Mouse (Mus musculus) kidney, embryonic 16.5 days (tissue): ENCODE measurements at regions not wholly inside any gene's neighbourhood (a gene's known extent, or its start where the extent isn't known, plus 50 kb on each side); places are given as distances from the start of the nearest gene placed in this dataset.
A peak's percentile ranks its signal among the peaks of the same experiment; 100 is the strongest.

Experiments used
- ATAC-seq: fragments of 200-750 bp; cut with Nextera tagmentation; 2 replicates; pipeline ENCODE4 v1.8.0; 2017; ENCODE audit warnings: moderate TSS enrichment; ENCODE audit not compliant: low FRiP score, low TSS enrichment
- H3K27ac ChIP-seq: fragments of 300-500 bp; sonication (generic); 2 replicates; pipeline ENCODE4 v1.5.1; 2014; ENCODE audit warnings: low read length
- H3K27me3 ChIP-seq: fragments of 300-500 bp; sonication (generic); 2 replicates; pipeline ENCODE4 v1.6.1; 2014; ENCODE audit warnings: low read length, control low read depth, mixed read lengths; ENCODE audit not compliant: insufficient read depth
- H3K36me3 ChIP-seq: fragments of 300-500 bp; sonication (generic); 2 replicates; pipeline ENCODE4 v1.6.1; 2014; ENCODE audit warnings: low read length, control low read depth, mixed read lengths; ENCODE audit not compliant: insufficient read depth
- H3K4me1 ChIP-seq: fragments of 300-500 bp; sonication (generic); 2 replicates; pipeline ENCODE4 v1.6.1; 2014; ENCODE audit warnings: low read length, control low read depth, mixed read lengths; ENCODE audit not compliant: insufficient read depth
- H3K4me2 ChIP-seq: fragments of 300-500 bp; sonication (generic); replicated peaks from 2 replicates; pipeline ENCODE4 v1.6.1; 2014; ENCODE audit warnings: low read depth, low read length
- H3K4me3 ChIP-seq: fragments of 300-500 bp; sonication (generic); 2 replicates; pipeline ENCODE4 v1.5.1; 2014; ENCODE audit warnings: mild to moderate bottlenecking, low read length
- H3K9ac ChIP-seq: fragments of 300-500 bp; sonication (generic); replicated peaks from 2 replicates; pipeline ENCODE4 v1.6.1; 2014; ENCODE audit warnings: low read length
- H3K9me3 ChIP-seq: fragments of 300-500 bp; sonication (generic); 2 replicates; pipeline ENCODE4 v1.6.1; 2016; ENCODE audit warnings: low read length, control low read depth
- WGBS: fragments of 180-500 bp; shearing (Covaris S2); extraction: QIAGEN DNeasy Blood & Tissue Kit; methylation state at CpG from one replicate; pipeline ENCODE4 v1.1.7; 2014; 5-methylcytosine and 5-hydroxymethylcytosine counted together

- H3K27me3 ChIP-seq, result no peaks in the 10 kb centered on the region
- no peak overlapping the region for H3K9ac ChIP-seq
- H3K4me3 ChIP-seq, result no peak overlapping the region
- H3K4me2 ChIP-seq, result no peak overlapping the region
- 65% methylated on average over 3 of the region's 3 CpGs for WGBS
- no peak overlapping the region for H3K27ac ChIP-seq
- no peaks in the 10 kb centered on the region for H3K4me1 ChIP-seq
- no peak for ATAC-seq
- H3K36me3 ChIP-seq, result no peaks in the 10 kb centered on the region
- H3K9me3 ChIP-seq, result no peaks in the 10 kb centered on the region
These were observed 1114.5 kb downstream of the Gsdmc2 start for GRCm38 (mm10) chr15:62730524-62730923.

DNA sequence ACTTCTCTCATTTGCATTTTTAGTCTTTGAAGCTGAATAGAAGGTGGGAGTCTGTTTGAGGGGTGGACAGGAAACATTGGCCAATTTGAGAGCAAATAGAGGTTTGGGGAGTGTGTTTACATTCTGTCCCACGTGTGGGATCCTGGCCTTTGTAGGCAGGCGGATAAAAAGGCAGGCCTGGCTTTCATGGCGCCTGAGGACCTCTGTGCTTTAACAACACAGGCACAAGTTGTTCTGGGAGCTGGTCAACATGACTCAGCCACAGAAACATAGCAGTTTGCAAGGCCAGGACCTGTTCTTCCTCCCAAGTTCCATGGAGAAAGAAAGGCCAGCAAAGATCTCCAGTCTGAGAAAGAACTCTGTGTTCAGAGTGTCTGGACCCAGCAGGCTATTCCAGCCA is 1130.7 kb downstream of the Gsdmc2 start:
- H3K36me3 ChIP-seq, result no peaks in the 10 kb centered on the region
- no peak overlapping the region for H3K27ac ChIP-seq
- no peak for ATAC-seq
- 19% methylated on average over 3 of the region's 3 CpGs for WGBS
- H3K4me1 ChIP-seq, result no peaks in the 10 kb centered on the region
- H3K9ac ChIP-seq, result no peak overlapping the region
- no peak overlapping the region for H3K4me2 ChIP-seq
- H3K9me3 ChIP-seq, result no peaks in the 10 kb centered on the region
- H3K27me3 ChIP-seq, result no peaks in the 10 kb centered on the region
- H3K4me3 ChIP-seq, result no peak overlapping the region

DNA sequence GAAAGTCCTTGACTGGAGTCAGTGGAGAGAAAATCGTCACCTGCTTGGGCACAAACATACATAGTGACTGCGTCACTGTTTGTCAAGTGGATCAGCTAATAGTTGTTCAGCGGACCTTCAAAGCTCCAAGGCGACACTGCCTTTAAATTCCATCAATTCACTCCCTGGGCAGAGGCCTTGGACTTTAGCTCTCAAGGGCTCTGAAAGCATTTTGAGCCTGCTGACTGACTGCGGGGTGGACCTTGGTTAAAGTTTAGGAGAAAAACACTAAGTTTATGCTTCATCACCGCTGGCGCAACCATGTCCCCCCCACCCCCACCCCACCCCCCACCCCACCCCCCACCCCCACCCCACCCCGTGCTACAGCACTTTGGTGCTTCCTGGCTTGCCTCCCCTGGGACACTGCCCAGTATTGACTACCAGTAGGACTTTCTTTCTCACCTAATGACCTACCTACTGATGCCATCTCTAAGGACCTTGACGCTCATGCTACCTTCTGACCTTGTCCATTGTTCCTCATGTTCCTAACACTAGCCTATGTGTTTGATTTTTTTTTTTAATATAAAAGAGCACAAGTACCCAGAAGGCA is 1132.3 kb downstream of the Gsdmc2 start:
- Histone ChIP-seq H3K9me3 (no peaks in the 10 kb centered on the region), H3K27ac (peak overlapping the region; percentile 67; the same call in 1 of the 2 replicates), H3K4me1 (no peaks in the 10 kb centered on the region), H3K9ac (no peak overlapping the region), H3K36me3 (no peaks in the 10 kb centered on the region), H3K4me2 (no peak overlapping the region), H3K27me3 (no peaks in the 10 kb centered on the region), H3K4me3 (no peak overlapping the region)
- WGBS, result 72% methylated on average over 8 of the region's 9 CpGs
- ATAC-seq, result peak; percentile 79

DNA sequence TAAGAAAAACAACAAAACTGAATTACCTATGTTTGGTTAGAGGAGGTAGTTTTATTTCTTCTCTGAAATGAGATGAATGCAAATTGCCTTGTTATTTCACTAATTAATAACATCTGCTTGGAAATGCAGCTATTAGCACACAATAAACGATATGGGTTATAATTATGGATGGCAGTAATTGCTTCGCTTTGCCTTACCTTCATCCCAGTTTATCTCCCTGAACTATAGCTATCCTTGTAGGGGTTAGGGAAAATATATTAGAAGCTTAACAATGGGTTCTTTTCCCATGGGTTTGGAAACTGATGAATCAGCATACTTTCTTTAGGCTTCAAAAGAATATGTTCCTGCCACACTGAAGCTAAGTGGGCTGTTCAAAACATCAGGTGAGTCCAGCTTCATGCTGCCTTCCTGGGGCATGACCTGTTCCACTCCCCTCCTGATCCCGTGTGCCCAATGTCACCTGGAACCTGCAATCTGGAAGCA is 1132.9 kb downstream of the Gsdmc2 start:
- no peak overlapping the region for H3K4me2 ChIP-seq
- H3K4me3 ChIP-seq, result no peak overlapping the region
- no peak overlapping the region for H3K9ac ChIP-seq
- no peaks in the 10 kb centered on the region for H3K9me3 ChIP-seq
- ATAC-seq, result no peak
- peak overlapping the region; percentile 67; the same call in 1 of the 2 replicates for H3K27ac ChIP-seq
- 78% methylated on average over 3 of the region's 3 CpGs for WGBS
- H3K4me1 ChIP-seq, result no peaks in the 10 kb centered on the region
- no peaks in the 10 kb centered on the region for H3K27me3 ChIP-seq
- H3K36me3 ChIP-seq, result no peaks in the 10 kb centered on the region

DNA sequence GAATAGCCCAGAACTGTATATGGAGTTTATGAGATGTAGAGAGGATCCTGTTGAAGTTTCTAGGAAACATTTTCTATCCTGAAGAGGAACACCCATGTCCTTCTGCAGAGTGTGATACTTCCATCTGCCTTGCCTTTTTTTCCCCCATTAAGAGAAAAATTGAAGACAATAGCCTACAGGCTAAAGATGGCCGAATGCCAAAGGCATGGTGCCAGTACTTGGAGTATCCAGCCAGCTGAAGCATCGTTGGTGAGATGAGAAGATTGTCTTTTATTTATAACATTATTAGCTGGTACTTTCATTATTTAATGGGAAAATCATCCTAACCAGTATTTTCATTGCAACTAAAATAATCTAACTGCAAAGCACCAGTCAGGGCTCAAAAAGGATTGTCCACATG is 1135.4 kb downstream of the Gsdmc2 start:
- WGBS, result 85% methylated on average over 2 of the region's 2 CpGs
- H3K27me3 ChIP-seq, result no peaks in the 10 kb centered on the region
- no peaks in the 10 kb centered on the region for H3K9me3 ChIP-seq
- no peak overlapping the region for H3K9ac ChIP-seq
- no peak overlapping the region for H3K4me3 ChIP-seq
- H3K4me2 ChIP-seq, result no peak overlapping the region
- H3K4me1 ChIP-seq, result no peaks in the 10 kb centered on the region
- H3K36me3 ChIP-seq, result no peaks in the 10 kb centered on the region
- H3K27ac ChIP-seq, result no peak overlapping the region
- ATAC-seq, result no peak

DNA sequence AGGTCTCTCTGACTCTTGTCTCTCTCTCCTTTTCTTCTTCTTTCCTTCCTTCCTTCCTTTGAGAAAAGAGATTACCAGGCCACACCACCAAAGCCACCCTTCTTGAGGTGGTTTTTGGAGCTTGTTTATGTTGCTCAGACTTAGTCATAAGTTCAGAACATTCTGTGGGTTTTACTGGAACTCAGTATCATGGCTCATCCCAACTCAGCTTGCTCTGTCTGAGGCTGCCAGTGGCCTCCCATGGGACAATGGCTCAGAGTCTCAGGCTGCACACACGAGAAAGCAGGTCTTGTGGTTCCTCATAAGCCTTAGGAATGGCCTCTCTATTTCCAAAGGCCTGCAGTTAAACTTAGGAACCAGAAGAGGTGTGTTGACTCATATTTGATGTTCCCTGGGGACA is 1146.4 kb downstream of the Gsdmc2 start:
- no peaks in the 10 kb centered on the region for H3K36me3 ChIP-seq
- no peak overlapping the region for H3K9ac ChIP-seq
- 59% methylated on average over 1 of the region's 1 CpGs for WGBS
- H3K4me1 ChIP-seq, result no peaks in the 10 kb centered on the region
- H3K27me3 ChIP-seq, result no peaks in the 10 kb centered on the region
- no peak overlapping the region for H3K27ac ChIP-seq
- H3K9me3 ChIP-seq, result no peaks in the 10 kb centered on the region
- H3K4me3 ChIP-seq, result no peak overlapping the region
- ATAC-seq, result no peak
- no peak overlapping the region for H3K4me2 ChIP-seq

DNA sequence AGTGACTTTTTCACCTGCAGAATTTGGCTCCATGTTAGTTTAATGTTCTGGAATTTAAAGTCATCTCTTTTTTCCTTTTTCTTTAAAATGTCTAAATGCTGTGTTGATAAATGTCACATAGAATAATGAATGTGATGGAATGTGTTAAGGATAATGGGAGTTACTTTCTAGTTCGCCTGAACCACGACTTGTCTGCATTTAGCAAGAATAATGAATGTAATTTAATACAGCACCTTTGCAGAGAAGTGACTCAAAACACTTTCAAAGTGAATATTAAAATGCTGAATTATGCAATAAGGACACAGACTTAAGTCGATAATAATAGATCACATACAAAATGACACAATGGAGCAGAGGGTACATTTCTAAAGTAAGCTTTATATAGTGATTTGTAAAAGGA is 1150.2 kb downstream of the Gsdmc2 start:
- WGBS, result 38% methylated on average over 3 of the region's 3 CpGs
- no peaks in the 10 kb centered on the region for H3K27me3 ChIP-seq
- H3K36me3 ChIP-seq, result no peaks in the 10 kb centered on the region
- H3K9ac ChIP-seq, result no peak overlapping the region
- H3K4me2 ChIP-seq, result no peak overlapping the region
- no peaks in the 10 kb centered on the region for H3K4me1 ChIP-seq
- ATAC-seq, result no peak
- H3K9me3 ChIP-seq, result no peaks in the 10 kb centered on the region
- H3K27ac ChIP-seq, result no peak overlapping the region
- no peak overlapping the region for H3K4me3 ChIP-seq

DNA sequence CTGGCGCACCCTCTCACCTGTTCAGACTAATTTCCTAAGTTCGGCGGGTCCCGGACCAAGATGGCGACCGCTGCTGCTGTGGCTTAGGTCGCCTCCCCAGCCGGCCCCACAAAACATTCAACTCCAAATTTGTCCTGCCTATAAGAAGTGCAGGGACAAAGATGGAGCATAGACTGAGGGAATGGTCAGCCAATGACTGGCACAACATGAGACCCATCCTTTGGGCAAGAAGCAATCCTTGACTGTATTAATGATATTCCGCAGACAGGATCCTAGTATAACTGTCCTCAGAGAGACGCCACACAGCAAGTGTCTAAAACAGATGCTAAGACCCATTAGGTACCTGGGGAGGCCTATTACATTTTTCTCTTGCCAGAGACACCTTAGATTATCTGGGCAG is 1151.3 kb downstream of the Gsdmc2 start:
- Histone ChIP-seq H3K9ac (no peak overlapping the region), H3K27me3 (no peaks in the 10 kb centered on the region), H3K4me1 (no peaks in the 10 kb centered on the region), H3K4me2 (no peak overlapping the region), H3K27ac (no peak overlapping the region), H3K9me3 (no peaks in the 10 kb centered on the region), H3K4me3 (no peak overlapping the region), H3K36me3 (no peaks in the 10 kb centered on the region)
- 96% methylated on average over 9 of the region's 10 CpGs for WGBS
- no peak for ATAC-seq

GRCm38 (mm10) chr15:62673410-62673809 is 1171.6 kb downstream of the Gsdmc2 start:
- Histone ChIP-seq H3K4me2 (no peak overlapping the region), H3K27me3 (no peaks in the 10 kb centered on the region), H3K36me3 (no peaks in the 10 kb centered on the region), H3K9me3 (no peaks in the 10 kb centered on the region), H3K4me1 (no peaks in the 10 kb centered on the region), H3K27ac (no peak overlapping the region), H3K9ac (no peak overlapping the region), H3K4me3 (no peak overlapping the region)
- WGBS, result 68% methylated on average over 4 of the region's 4 CpGs
- no peak for ATAC-seq

DNA sequence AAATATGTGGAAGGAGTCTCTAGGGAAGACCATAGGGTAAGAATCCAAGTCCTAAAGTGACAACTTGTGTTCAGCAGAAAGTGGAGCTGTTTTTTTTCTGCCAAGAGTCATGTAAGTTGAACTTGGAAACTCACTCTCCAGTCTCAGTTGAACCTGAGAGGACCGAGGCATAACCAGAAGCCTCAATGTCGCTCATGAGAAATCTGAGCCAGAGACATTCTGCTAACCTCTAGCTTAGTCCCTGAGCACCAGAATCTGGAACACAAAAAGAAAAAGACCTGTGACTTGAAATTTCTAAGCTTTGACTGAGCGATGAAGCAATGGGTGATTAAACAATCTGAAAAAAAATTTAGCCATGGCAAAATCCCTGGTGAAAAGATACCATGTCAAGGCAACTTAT is 1175.0 kb downstream of the Gsdmc2 start:
- Histone ChIP-seq H3K4me3 (no peak overlapping the region), H3K4me1 (no peaks in the 10 kb centered on the region), H3K9me3 (no peaks in the 10 kb centered on the region), H3K9ac (no peak overlapping the region), H3K36me3 (no peaks in the 10 kb centered on the region), H3K4me2 (no peak overlapping the region), H3K27me3 (no peaks in the 10 kb centered on the region), H3K27ac (no peak overlapping the region)
- 83% methylated on average over 3 of the region's 3 CpGs for WGBS
- ATAC-seq, result no peak
